Mouse (Mus musculus): ENCODE results near the gene Dse. TPM values are rescaled to one million over a fixed set of nuclear protein-coding genes. Genes with fewer than 3 reads are reported as not detected.

Dse gene
- total RNA-seq, 1 experiment from 2014 or later, result 5.1 TPM

GRCm38 (mm10) chr10:34151827-34152226 lies 55.7 kb downstream of the Dse start:
- 0 out of 2 replicates have a peak, but pooled peaks have one; percentile 36 for ATAC-seq (ENCODE audit: extremely low read depth, insufficient number of reproducible peaks, low FRiP score, poor library complexity, severe bottlenecking)

- no peak for ATAC-seq (ENCODE audit: extremely low read depth, insufficient number of reproducible peaks, low FRiP score, poor library complexity, severe bottlenecking)
Observed at GRCm38 (mm10) chr10:34150454-34150853, 57.1 kb downstream of the Dse start.

GRCm38 (mm10) chr10:34149772-34150171 lies 57.7 kb downstream of the Dse start:
- ATAC-seq (ENCODE audit: extremely low read depth, insufficient number of reproducible peaks, low FRiP score, poor library complexity, severe bottlenecking), result no peak

GRCm38 (mm10) chr10:34141693-34142092 lies 65.8 kb downstream of the Dse start:
- ATAC-seq (ENCODE audit: extremely low read depth, insufficient number of reproducible peaks, low FRiP score, poor library complexity, severe bottlenecking), result no peak

GRCm38 (mm10) chr10:34139768-34140167 lies 67.7 kb downstream of the Dse start:
- ATAC-seq (ENCODE audit: extremely low read depth, insufficient number of reproducible peaks, low FRiP score, poor library complexity, severe bottlenecking), result no peak

- no peak for ATAC-seq (ENCODE audit: extremely low read depth, insufficient number of reproducible peaks, low FRiP score, poor library complexity, severe bottlenecking)
Observed at GRCm38 (mm10) chr10:34138027-34138426, 69.5 kb downstream of the Dse start.

- ATAC-seq (ENCODE audit: extremely low read depth, insufficient number of reproducible peaks, low FRiP score, poor library complexity, severe bottlenecking), result no peak
Observed at GRCm38 (mm10) chr10:34136432-34136831, 71.1 kb downstream of the Dse start.

- ATAC-seq (ENCODE audit: extremely low read depth, insufficient number of reproducible peaks, low FRiP score, poor library complexity, severe bottlenecking), result peak; percentile 58; the same call in 1 of the 2 replicates
Observed at GRCm38 (mm10) chr10:34131356-34131755, 76.2 kb downstream of the Dse start.

- no peak for ATAC-seq (ENCODE audit: extremely low read depth, insufficient number of reproducible peaks, low FRiP score, poor library complexity, severe bottlenecking)
Observed at GRCm38 (mm10) chr10:34128391-34128790, 79.1 kb downstream of the Dse start.

GRCm38 (mm10) chr10:34127392-34128378 lies 79.8 kb downstream of the Dse start, which contains the start of gene Calhm6:
Gene Calhm6 (minus strand): TSS chr10:34127984.
- ATAC-seq (ENCODE audit: extremely low read depth, insufficient number of reproducible peaks, low FRiP score, poor library complexity, severe bottlenecking), result peak; percentile 64

- ATAC-seq (ENCODE audit: extremely low read depth, insufficient number of reproducible peaks, low FRiP score, poor library complexity, severe bottlenecking), result no peak
Observed at GRCm38 (mm10) chr10:34118421-34118820, 89.1 kb downstream of the Dse start.

GRCm38 (mm10) chr10:34117770-34118169 lies 89.7 kb downstream of the Dse start:
- no peak for ATAC-seq (ENCODE audit: extremely low read depth, insufficient number of reproducible peaks, low FRiP score, poor library complexity, severe bottlenecking)

- no peak for ATAC-seq (ENCODE audit: extremely low read depth, insufficient number of reproducible peaks, low FRiP score, poor library complexity, severe bottlenecking)
Observed at GRCm38 (mm10) chr10:34117131-34117530, 90.4 kb downstream of the Dse start.

- no peak for ATAC-seq (ENCODE audit: extremely low read depth, insufficient number of reproducible peaks, low FRiP score, poor library complexity, severe bottlenecking)
Observed at GRCm38 (mm10) chr10:34111964-34112738, 95.4 kb downstream of the Dse start.

- ATAC-seq (ENCODE audit: extremely low read depth, insufficient number of reproducible peaks, low FRiP score, poor library complexity, severe bottlenecking), result peak; percentile 33; the same call in 1 of the 2 replicates
Observed at GRCm38 (mm10) chr10:34110863-34111465, 96.6 kb downstream of the Dse start.
